In genomic region chr9:83197013-83197412, GRCm38 (mm10) we compare ENCODE assay signal across 18 mouse cellular contexts. TPM values are rescaled to one million over a fixed set of nuclear protein-coding genes. Genes with fewer than 3 reads are reported as not detected.
DNase-seq lines count a peak whose midpoint lies in the region; ATAC-seq and TF ChIP-seq lines count a peak whose summit lies in the region.
"Had no signal": no experiment of that assay in that cellular context is flagged by ENCODE, and none has a peak within 500 bp of the region (broad histone marks: within the 10 kb centered on the region; RNA-seq: fewer than 3 reads in every experiment).

No protein-coding gene starts in this region.

- no peak overlapping the region for H3K9ac ChIP-seq in lung, embryonic 14.5 days
- H3K9ac ChIP-seq in embryonic facial prominence, embryonic 11.5 days (replicated peaks; ENCODE audit: low read length), result no peak overlapping the region
- no peak overlapping the region for H3K9ac ChIP-seq in lung, postnatal 0 days (replicated peaks; ENCODE audit: low read depth)
- H3K9ac ChIP-seq: embryonic facial prominence, embryonic 12.5 days; heart, embryonic 15.5 days; limb, embryonic 13.5 days; stomach, embryonic 15.5 days had no signal

- no peak overlapping the region for H3K27ac ChIP-seq in lung, embryonic 14.5 days (ENCODE audit: low read depth)
- H3K27ac ChIP-seq in embryonic facial prominence, embryonic 11.5 days (replicated peaks; ENCODE audit: low read depth, low read length), result no peak overlapping the region
- no peak overlapping the region for H3K27ac ChIP-seq in lung, postnatal 0 days (ENCODE audit: low read length)
- H3K27ac ChIP-seq: embryonic facial prominence, embryonic 12.5 days; heart, embryonic 15.5 days; hindbrain, embryonic 10.5 days; limb, embryonic 13.5 days; midbrain, embryonic 10.5 days; stomach, embryonic 15.5 days had no signal

- H3K27me3 ChIP-seq in lung, embryonic 14.5 days (ENCODE audit: insufficient read depth, low read length), result no peaks in the 10 kb centered on the region
- H3K27me3 ChIP-seq in embryonic facial prominence, embryonic 11.5 days (ENCODE audit: control insufficient read depth, insufficient read depth, low read length), result no peaks in the 10 kb centered on the region
- no peaks in the 10 kb centered on the region for H3K27me3 ChIP-seq in lung, postnatal 0 days (replicated peaks; ENCODE audit: insufficient read depth, low read length)
- H3K27me3 ChIP-seq: embryonic facial prominence, embryonic 12.5 days; heart, embryonic 15.5 days; limb, embryonic 13.5 days; stomach, embryonic 15.5 days had no signal

- H3K4me1 ChIP-seq in lung, embryonic 14.5 days (ENCODE audit: insufficient read depth), result no peaks in the 10 kb centered on the region
- no peaks in the 10 kb centered on the region for H3K4me1 ChIP-seq in embryonic facial prominence, embryonic 11.5 days (ENCODE audit: control insufficient read depth, insufficient read depth, low read length)
- no peaks in the 10 kb centered on the region for H3K4me1 ChIP-seq in lung, postnatal 0 days (ENCODE audit: insufficient read depth, low read depth, low read length)
- H3K4me1 ChIP-seq: heart, embryonic 15.5 days; hindbrain, embryonic 10.5 days; midbrain, embryonic 10.5 days; stomach, embryonic 15.5 days had no signal

- H3K36me3 ChIP-seq in lung, embryonic 14.5 days (ENCODE audit: insufficient read depth), result no peaks in the 10 kb centered on the region
- H3K36me3 ChIP-seq in embryonic facial prominence, embryonic 11.5 days (replicated peaks; ENCODE audit: control insufficient read depth, insufficient read depth, low read depth, low read length), result no peaks in the 10 kb centered on the region
- no peaks in the 10 kb centered on the region for H3K36me3 ChIP-seq in lung, postnatal 0 days (ENCODE audit: insufficient read depth, low read length)
- H3K36me3 ChIP-seq: embryonic facial prominence, embryonic 12.5 days; heart, embryonic 15.5 days; hindbrain, embryonic 10.5 days; limb, embryonic 13.5 days; midbrain, embryonic 10.5 days; stomach, embryonic 15.5 days had no signal

- no peak overlapping the region for H3K4me2 ChIP-seq in lung, embryonic 14.5 days
- H3K4me2 ChIP-seq in embryonic facial prominence, embryonic 11.5 days (ENCODE audit: low read depth, low read length), result no peak overlapping the region
- no peak overlapping the region for H3K4me2 ChIP-seq in lung, postnatal 0 days (replicated peaks; ENCODE audit: low read depth, low read length)
- H3K4me2 ChIP-seq: embryonic facial prominence, embryonic 12.5 days; heart, embryonic 15.5 days; limb, embryonic 13.5 days; stomach, embryonic 15.5 days had no signal

- TF ChIP-seq CTCF in lung, embryonic 14.5 days (IDR thresholded peaks at IDR 0.05; ENCODE audit: low read depth), result no peak
- no peak for TF ChIP-seq CTCF in lung, postnatal 0 days (IDR thresholded peaks at IDR 0.05)

- no peaks in the 10 kb centered on the region for H3K9me3 ChIP-seq in lung, embryonic 14.5 days (ENCODE audit: low read depth, low read length)
- H3K9me3 ChIP-seq in embryonic facial prominence, embryonic 11.5 days (replicated peaks; ENCODE audit: control insufficient read depth, low read length), result no peaks in the 10 kb centered on the region
- no peaks in the 10 kb centered on the region for H3K9me3 ChIP-seq in lung, postnatal 0 days (ENCODE audit: low read length)
- H3K9me3 ChIP-seq: embryonic facial prominence, embryonic 12.5 days; heart, embryonic 15.5 days; hindbrain, embryonic 10.5 days; limb, embryonic 13.5 days; midbrain, embryonic 10.5 days; stomach, embryonic 15.5 days had no signal

- peak; percentile 65 for DNase-seq in lung, embryonic 14.5 days
- DNase-seq in lung, postnatal 10 days, result no peak
- peak; percentile 15 for DNase-seq in embryonic facial prominence, embryonic 11.5 days (ENCODE audit: low spot score)
- DNase-seq in kidney, adult 9 months, result peak; percentile 28
- DNase-seq in lung, postnatal 0 days (ENCODE audit: low spot score), result peak; percentile 46
- no peak for DNase-seq in adrenal gland, adult 8-10 months
- DNase-seq: cerebellum, postnatal 14 days; heart, adult 18-20 months; spleen, adult 18-20 months; thymus, postnatal 14 days had no signal

- 53% methylated on average over 5 of the region's 5 CpGs for WGBS in lung, embryonic 14.5 days
- WGBS in embryonic facial prominence, embryonic 11.5 days, result 57% methylated on average over 5 of the region's 5 CpGs
- 45% methylated on average over 5 of the region's 5 CpGs for WGBS in lung, postnatal 0 days

- no peak for TF ChIP-seq EP300 in lung, postnatal 0 days (IDR thresholded peaks at IDR 0.05)

- no peak overlapping the region for H3K4me3 ChIP-seq in lung, embryonic 14.5 days (ENCODE audit: low read depth, low read length)
- H3K4me3 ChIP-seq in embryonic facial prominence, embryonic 11.5 days (ENCODE audit: low read depth, low read length), result no peak overlapping the region
- no peak overlapping the region for H3K4me3 ChIP-seq in lung, postnatal 0 days (ENCODE audit: low read depth, low read length)
- H3K4me3 ChIP-seq: embryonic facial prominence, embryonic 12.5 days; heart, embryonic 15.5 days; hindbrain, embryonic 10.5 days; limb, embryonic 13.5 days; midbrain, embryonic 10.5 days; stomach, embryonic 15.5 days had no signal

- ATAC-seq in lung, embryonic 14.5 days (ENCODE audit: insufficient read depth), result peak; percentile 93
- ATAC-seq in embryonic facial prominence, embryonic 11.5 days (replicated peaks; ENCODE audit: insufficient number of reproducible peaks, low FRiP score, low TSS enrichment, low read depth), result no peak
- peak; percentile 60 for ATAC-seq in lung, postnatal 0 days
- no peak for ATAC-seq in granulocyte monocyte progenitor cell, adult 5-6 weeks (replicated peaks; ENCODE audit: poor library complexity, severe bottlenecking)
- ATAC-seq: forebrain, embryonic 16.5 days had no signal

RNA-seq across cellular contexts. Expression of gene Hmgn3, which starts 50.5 kb away (rescaled TPM):
- 93.9 and 97.3 TPM in 2 replicates for polyA plus RNA-seq in lung, embryonic 14.5 days (2014; fragmentation: Nextera tagmentation; extraction: Ambion mirVana)
- polyA plus RNA-seq in embryonic facial prominence, embryonic 11.5 days (2014; fragmentation: Nextera tagmentation; extraction: Ambion mirVana), result 175 and 199 TPM in 2 replicates
- 32.7 and 36.9 TPM in 2 replicates for polyA plus RNA-seq in lung, postnatal 0 days (2015; fragmentation: Nextera tagmentation; extraction: Ambion mirVana)
- 100 to 1,000 TPM; 135 to 174 (median 149) TPM for total RNA-seq in adrenal gland, adult 8-10 months (2022)
- total RNA-seq in granulocyte monocyte progenitor cell, adult 5-6 weeks (2014; fragmentation: Nextera tagmentation), result 38.3 and 41.4 TPM in 2 replicates
- 14.3 and 24.5 TPM in 2 replicates for total RNA-seq in granulocyte monocyte progenitor cell, adult 5-6 weeks (2017)

Comparison
In these comparisons a context has a peak if more than half of its experiments do, and no peak if none do; other contexts are left out.
1. DNase-seq: peak in lung, embryonic 14.5 days (single experiment), embryonic facial prominence, embryonic 11.5 days (single experiment), kidney, adult 9 months (single experiment) and lung, postnatal 0 days (single experiment); none in lung, postnatal 10 days (single experiment) and adrenal gland, adult 8-10 months (single experiment).
2. ATAC-seq: peak in lung, embryonic 14.5 days (single experiment) and lung, postnatal 0 days (single experiment); none in embryonic facial prominence, embryonic 11.5 days (single experiment) and granulocyte monocyte progenitor cell, adult 5-6 weeks (single experiment).